Mouse (Mus musculus): ENCODE results near the gene Gm7358.
"Not testable (repeated sequence)": the region's sequence is repeated elsewhere in the genome, so short reads cannot be mapped to it uniquely, and the experiment has no call there.

The Gm7358 gene

DNA sequence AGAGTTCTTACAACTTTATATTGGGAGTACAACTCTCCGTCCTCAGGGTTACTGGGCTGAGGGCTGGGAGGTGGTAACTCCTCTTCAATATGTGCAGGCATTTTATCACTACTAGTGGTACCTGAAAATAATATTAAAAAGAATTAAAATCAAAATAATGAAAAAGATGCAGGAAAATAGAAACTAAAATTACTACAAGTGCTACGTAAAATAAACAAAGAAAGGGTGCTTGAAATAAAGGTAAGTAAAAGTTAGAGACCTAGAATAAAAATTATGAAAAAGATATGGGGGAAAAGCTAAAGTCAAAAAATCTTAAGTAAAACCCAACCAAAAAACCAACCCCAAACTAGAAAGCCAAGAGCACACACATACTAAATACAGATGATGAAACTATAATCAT is at the start of gene Gm7358:
Gene Gm7358, minus strand, starts transcription at position 101 of the 400 bp plus-strand sequence.
- H3K4me3 ChIP-seq (replicated peaks; ENCODE audit: low read length); H3K9me3 ChIP-seq (ENCODE audit: low read length); H3K27me3 ChIP-seq (ENCODE audit: insufficient read depth, low read length); H3K4me1 ChIP-seq (replicated peaks; ENCODE audit: low read depth, low read length); H3K36me3 ChIP-seq (ENCODE audit: insufficient read depth, low read length): not testable (repeated sequence)

DNA sequence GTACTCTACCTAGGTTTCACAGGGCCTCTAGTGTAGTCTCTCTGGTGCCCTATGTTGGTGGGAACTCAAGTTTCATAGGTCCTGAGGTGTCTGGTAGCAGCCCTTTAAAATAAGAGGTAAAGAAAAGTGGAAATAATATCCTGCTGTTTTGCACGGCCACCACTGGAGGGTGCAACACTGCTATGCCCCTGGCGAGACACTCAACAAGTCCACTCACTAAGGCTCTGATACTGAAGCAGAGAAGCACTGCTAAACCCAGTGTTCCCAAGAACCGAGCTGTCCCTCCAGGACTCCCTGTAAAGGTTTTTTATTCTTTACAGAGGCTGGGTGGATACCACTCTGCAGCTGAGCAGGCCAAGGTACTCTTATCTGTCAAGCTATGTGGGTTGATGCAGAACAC is 43.7 kb upstream of the Gm7358 start:
- H3K36me3 ChIP-seq (ENCODE audit: insufficient read depth, low read length); H3K4me1 ChIP-seq (replicated peaks; ENCODE audit: low read depth, low read length); H3K9me3 ChIP-seq (ENCODE audit: low read length); H3K4me3 ChIP-seq (replicated peaks; ENCODE audit: low read length); H3K27me3 ChIP-seq (ENCODE audit: insufficient read depth, low read length): not testable (repeated sequence)
- TF ChIP-seq CTCF (conservative IDR thresholded peaks at IDR 0.05; ENCODE audit: low read length), result peak; percentile 24; the same call in 1 of the 2 replicates

DNA sequence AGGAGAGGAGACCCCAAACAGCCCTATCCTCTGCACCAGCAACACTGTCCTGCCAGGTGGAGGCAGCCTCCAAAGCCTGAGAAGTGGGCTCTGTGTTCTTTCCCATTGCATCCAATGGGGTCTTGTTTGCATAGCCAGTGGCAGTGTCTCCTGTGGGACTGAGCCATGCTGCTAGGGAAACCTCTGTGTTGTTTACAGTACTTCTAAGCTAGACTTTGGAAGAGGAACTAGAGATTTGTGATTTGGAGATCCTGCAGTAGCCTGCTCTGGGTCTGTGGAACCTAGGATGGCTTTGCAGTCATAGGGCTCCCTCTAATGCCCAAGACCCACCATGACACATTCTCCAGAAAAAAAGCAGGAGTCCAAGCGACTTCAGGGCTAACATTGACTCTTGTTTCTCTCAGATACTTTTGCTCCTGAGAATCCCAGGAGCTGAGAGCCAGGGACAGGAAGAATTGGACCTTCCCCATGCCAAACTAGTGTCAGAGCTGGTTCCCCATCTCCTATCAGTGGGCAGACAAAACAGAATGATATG is 42.2 kb upstream of the Gm7358 start:
- H3K27me3 ChIP-seq (ENCODE audit: insufficient read depth, low read length); H3K4me1 ChIP-seq (replicated peaks; ENCODE audit: low read depth, low read length); H3K36me3 ChIP-seq (ENCODE audit: insufficient read depth, low read length); H3K9me3 ChIP-seq (ENCODE audit: low read length); H3K4me3 ChIP-seq (replicated peaks; ENCODE audit: low read length): not testable (repeated sequence)
- peak; percentile 11 for TF ChIP-seq CTCF (conservative IDR thresholded peaks at IDR 0.05; ENCODE audit: low read length)

DNA sequence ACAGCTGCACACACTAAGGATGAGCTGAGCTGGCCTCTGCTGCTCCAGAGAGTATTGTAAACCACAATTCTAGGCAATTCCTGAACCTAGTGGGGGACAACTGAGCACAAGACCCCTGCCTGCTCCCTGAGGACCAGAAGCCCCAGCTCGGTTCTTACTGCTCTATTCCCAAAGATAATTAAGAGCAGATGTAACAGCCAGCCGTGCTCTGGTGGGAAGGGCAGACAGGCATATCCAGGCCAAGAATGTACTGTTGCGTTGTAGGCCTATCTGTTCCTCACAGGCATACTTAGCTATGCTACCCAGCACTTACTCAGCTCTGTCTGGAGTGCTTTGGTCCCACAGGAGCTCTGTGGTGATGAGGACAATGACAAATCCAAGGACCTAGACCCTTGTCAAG is 40.6 kb upstream of the Gm7358 start:
- H3K4me3 ChIP-seq (replicated peaks; ENCODE audit: low read length); H3K27me3 ChIP-seq (ENCODE audit: insufficient read depth, low read length); H3K36me3 ChIP-seq (ENCODE audit: insufficient read depth, low read length); H3K9me3 ChIP-seq (ENCODE audit: low read length); H3K4me1 ChIP-seq (replicated peaks; ENCODE audit: low read depth, low read length): not testable (repeated sequence)

DNA sequence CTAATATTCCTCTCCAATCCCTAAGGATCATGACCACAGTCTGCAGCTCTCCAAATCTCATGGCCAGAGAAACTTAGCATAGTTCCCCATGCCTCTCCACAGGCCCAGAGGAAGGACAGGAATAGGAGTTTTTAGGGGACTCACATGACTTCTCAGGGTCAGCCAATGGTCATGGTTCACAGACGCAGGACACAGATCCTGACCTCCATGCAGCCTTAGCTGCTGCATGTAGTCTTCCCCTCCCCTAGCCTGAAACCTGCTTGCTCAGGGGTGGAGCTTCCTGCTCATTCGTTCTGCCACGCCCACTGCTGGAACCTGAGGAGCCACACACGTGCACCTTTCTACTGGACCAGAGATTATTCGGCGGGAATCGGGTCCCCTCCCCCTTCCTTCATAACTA is 34.8 kb upstream of the Gm7358 start:
- not testable (repeated sequence) for H3K27me3 ChIP-seq (ENCODE audit: insufficient read depth, low read length); H3K4me1 ChIP-seq (replicated peaks; ENCODE audit: low read depth, low read length); H3K36me3 ChIP-seq (ENCODE audit: insufficient read depth, low read length); H3K9me3 ChIP-seq (ENCODE audit: low read length)
- H3K4me3 ChIP-seq (replicated peaks; ENCODE audit: low read length), result peak overlapping the region; percentile 45; the same call in 1 of the 2 replicates

DNA sequence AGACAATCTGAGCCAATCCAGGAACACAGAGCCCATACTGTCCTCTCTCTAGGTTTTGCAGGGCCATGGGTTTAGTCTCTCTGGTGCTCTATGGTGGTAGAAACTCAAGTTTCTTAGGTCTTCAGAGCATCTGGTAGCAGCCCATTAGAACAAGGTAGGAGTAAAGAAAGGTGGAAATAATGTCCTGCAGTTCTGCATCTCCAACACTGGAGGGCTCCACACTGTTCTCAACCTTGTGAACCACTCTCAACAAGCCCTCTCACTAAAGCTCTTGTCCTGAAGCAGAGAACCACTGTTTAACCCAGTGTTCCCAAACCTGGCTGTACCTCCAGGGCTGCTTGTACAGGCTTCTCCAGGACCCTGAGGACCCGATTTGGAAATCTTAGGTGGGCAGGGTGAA is 27.3 kb upstream of the Gm7358 start:
- not testable (repeated sequence) for H3K4me1 ChIP-seq (replicated peaks; ENCODE audit: low read depth, low read length); H3K9me3 ChIP-seq (ENCODE audit: low read length); H3K4me3 ChIP-seq (replicated peaks; ENCODE audit: low read length); H3K36me3 ChIP-seq (ENCODE audit: insufficient read depth, low read length); H3K27me3 ChIP-seq (ENCODE audit: insufficient read depth, low read length)
- TF ChIP-seq CTCF (conservative IDR thresholded peaks at IDR 0.05; ENCODE audit: low read length), result peak; percentile 33

DNA sequence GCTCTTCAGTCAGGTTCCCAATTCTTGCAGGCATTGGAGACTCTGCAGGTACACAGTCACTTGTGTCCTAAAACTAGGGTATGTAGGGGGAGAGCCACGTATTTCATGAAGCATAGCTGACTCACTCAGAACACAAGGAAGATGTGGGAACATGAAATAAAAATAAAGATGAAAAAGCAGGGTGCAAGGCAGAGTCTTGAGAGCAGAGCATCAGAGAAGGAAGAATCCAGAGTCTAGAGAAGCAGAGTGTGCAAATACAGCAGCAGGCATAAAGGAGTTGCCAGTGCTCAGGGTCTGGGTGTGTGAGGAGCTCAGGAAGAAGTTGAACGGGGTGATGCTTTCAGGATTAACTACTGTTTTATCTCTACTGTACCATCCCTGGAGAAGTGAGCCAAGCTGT is 17.5 kb downstream of the Gm7358 start:
- not testable (repeated sequence) for H3K4me1 ChIP-seq (replicated peaks; ENCODE audit: low read depth, low read length); H3K4me3 ChIP-seq (replicated peaks; ENCODE audit: low read length); H3K9me3 ChIP-seq (ENCODE audit: low read length); H3K27me3 ChIP-seq (ENCODE audit: insufficient read depth, low read length); H3K36me3 ChIP-seq (ENCODE audit: insufficient read depth, low read length)

DNA sequence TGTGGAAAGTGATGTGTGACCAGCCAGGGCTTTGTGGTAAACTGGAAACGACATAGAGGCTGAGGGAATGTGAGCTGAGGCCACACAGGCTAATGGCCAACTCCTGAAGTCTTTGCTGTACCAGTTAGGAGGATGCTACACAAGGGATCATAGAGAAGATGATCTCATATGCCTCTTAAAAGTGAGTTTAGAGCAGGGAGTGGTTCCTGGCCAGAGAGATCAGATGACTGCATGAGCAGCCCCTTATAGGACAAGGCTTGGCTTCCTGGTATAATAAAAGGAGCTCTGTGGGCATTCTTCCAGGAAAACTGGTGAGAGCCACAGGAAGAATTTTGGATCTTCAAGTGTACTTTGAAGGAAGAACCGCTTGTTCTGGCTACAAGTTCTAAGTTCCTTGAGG is 22.3 kb downstream of the Gm7358 start:
- H3K27me3 ChIP-seq (ENCODE audit: insufficient read depth, low read length); H3K36me3 ChIP-seq (ENCODE audit: insufficient read depth, low read length); H3K9me3 ChIP-seq (ENCODE audit: low read length); H3K4me3 ChIP-seq (replicated peaks; ENCODE audit: low read length); H3K4me1 ChIP-seq (replicated peaks; ENCODE audit: low read depth, low read length): not testable (repeated sequence)

DNA sequence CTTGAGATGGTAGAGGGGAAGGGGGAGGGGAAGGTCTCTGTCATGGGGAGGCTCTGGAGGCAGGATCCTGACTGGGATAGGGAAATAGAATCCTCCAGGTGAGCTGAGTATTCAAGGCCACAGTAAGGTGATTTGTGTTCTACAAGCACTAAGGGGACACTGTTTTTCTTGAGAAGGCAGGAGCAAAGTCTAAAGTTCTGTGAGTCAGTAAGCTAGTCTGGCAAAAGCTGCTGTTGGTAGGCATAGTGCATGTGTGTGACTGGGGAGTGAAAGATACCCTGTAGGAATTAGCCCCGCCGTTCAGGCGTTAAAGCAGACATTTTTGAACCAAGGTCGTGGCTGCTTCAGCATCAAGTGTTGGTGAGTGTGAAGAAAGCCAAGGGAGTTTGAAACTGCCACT is 23.2 kb downstream of the Gm7358 start:
- not testable (repeated sequence) for H3K36me3 ChIP-seq (ENCODE audit: insufficient read depth, low read length); H3K27me3 ChIP-seq (ENCODE audit: insufficient read depth, low read length); H3K9me3 ChIP-seq (ENCODE audit: low read length); H3K4me1 ChIP-seq (replicated peaks; ENCODE audit: low read depth, low read length); H3K4me3 ChIP-seq (replicated peaks; ENCODE audit: low read length)

Measured in E14TG2a.4 (cell line).